Mouse (Mus musculus) hindbrain, embryonic 11.5 days (tissue): ENCODE data around the gene Brd3. TPM values are rescaled to one million over a fixed set of nuclear protein-coding genes. Genes with fewer than 3 reads are reported as not detected.

Experiments
- ATAC-seq: fragments of 200-750 bp; cut with Nextera tagmentation; 2 replicates; pipeline ENCODE4 v1.8.0; 2017; ENCODE audit warnings: mild to moderate bottlenecking, moderate TSS enrichment, moderate library complexity; ENCODE audit not compliant: low FRiP score
- DNase-seq: peaks from one replicate; pipeline ENCODE4 v3.0.0-alpha.2; 2015; ENCODE audit warnings: low spot score
- H3K27ac ChIP-seq: fragments of 300-500 bp; sonication (generic); 2 replicates; pipeline ENCODE4 v1.5.1; 2014; ENCODE audit warnings: mild to moderate bottlenecking, low read depth, low read length
- H3K27me3 ChIP-seq: fragments of 300-500 bp; sonication (generic); 2 replicates; pipeline ENCODE4 v1.6.1; 2014; ENCODE audit warnings: mild to moderate bottlenecking, low read length, moderate library complexity, mixed read lengths; ENCODE audit not compliant: control insufficient read depth, insufficient read depth
- H3K36me3 ChIP-seq: fragments of 300-500 bp; sonication (generic); 2 replicates; pipeline ENCODE4 v1.6.1; 2014; ENCODE audit warnings: mild to moderate bottlenecking, low read length, moderate library complexity, mixed read lengths; ENCODE audit not compliant: control insufficient read depth, insufficient read depth
- H3K4me1 ChIP-seq: fragments of 300-500 bp; sonication (generic); replicated peaks from 2 replicates; pipeline ENCODE4 v1.6.1; 2014; ENCODE audit warnings: low read length, mixed read lengths; ENCODE audit not compliant: control insufficient read depth, insufficient read depth
- H3K4me2 ChIP-seq: fragments of 300-500 bp; sonication (generic); replicated peaks from 2 replicates; pipeline ENCODE4 v1.6.1; 2014; ENCODE audit warnings: mild to moderate bottlenecking, low read depth, low read length
- H3K4me3 ChIP-seq: fragments of 300-500 bp; sonication (generic); 2 replicates; pipeline ENCODE4 v1.5.1; 2014; ENCODE audit warnings: low read depth, low read length
- H3K9ac ChIP-seq: fragments of 300-500 bp; sonication (generic); 2 replicates; pipeline ENCODE4 v1.6.1; 2014; ENCODE audit warnings: low read depth, low read length
- H3K9me3 ChIP-seq: fragments of 300-500 bp; sonication (generic); 2 replicates; pipeline ENCODE4 v1.6.1; 2016; ENCODE audit warnings: low read length; ENCODE audit not compliant: control insufficient read depth
- WGBS: fragments of 180-500 bp; shearing (Covaris S2); extraction: QIAGEN DNeasy Blood & Tissue Kit; methylation state at CpG from one replicate; pipeline ENCODE4 v1.1.7; 2014; 5-methylcytosine and 5-hydroxymethylcytosine counted together
- polyA plus RNA-seq: library from polyadenylated mRNA; unstranded; fragments of >200 nt; fragmentation: Nextera tagmentation; extraction: Ambion mirVana; gene quantifications from 2 replicates; pipeline ENCODE4 v1.2.1, GENCODE M21; 2014

Gene Brd3
- polyA plus RNA-seq, 1 experiment from 2014 or later, result 161 TPM

DNA sequence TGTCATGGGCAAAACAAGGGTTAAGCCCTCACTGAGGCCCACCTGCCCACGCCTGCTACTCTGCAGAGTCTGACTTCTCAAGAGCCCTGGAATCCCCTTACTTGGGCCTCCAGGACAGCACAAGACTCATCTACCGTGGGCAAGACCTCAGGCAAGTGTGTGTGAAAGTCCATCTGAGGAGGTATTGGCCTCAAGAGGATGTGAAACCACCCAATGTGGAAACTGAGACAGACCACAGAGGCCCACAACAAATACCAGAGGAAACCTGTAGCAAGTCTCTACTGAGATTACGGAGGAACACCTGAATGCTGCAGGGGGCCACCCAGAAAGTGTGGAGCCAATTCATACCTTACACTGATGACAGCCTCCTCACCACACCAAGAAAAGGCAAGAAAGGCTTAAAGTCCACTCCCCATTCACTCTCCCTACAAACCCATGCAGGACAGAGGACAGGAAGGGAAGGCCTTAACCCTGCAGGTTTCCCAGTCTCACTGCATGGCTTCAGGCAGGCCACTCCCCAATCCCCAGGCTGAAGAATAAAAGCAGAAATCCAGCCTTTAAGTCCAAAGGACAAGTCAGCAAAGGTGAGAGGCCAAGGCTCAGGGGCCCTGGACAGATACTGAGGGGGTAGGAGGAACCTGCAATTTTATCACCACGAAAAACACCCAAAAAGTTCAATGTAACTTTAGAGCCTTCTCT lies 38.0 kb downstream of the Brd3 start:
- Histone ChIP-seq H3K9me3 (no peaks in the 10 kb centered on the region), H3K4me2 (no peak overlapping the region), H3K27ac (no peak overlapping the region), H3K4me1 (peaks cover 20% of the 10 kb centered on the region), H3K36me3 (peaks cover 2% of the 10 kb centered on the region; the same call in 1 of the 2 replicates), H3K9ac (no peak overlapping the region), H3K27me3 (no peaks in the 10 kb centered on the region), H3K4me3 (no peak overlapping the region)
- DNase-seq (no peak), ATAC-seq (no peak)
- WGBS, result 81% methylated on average over 4 of the region's 4 CpGs

DNA sequence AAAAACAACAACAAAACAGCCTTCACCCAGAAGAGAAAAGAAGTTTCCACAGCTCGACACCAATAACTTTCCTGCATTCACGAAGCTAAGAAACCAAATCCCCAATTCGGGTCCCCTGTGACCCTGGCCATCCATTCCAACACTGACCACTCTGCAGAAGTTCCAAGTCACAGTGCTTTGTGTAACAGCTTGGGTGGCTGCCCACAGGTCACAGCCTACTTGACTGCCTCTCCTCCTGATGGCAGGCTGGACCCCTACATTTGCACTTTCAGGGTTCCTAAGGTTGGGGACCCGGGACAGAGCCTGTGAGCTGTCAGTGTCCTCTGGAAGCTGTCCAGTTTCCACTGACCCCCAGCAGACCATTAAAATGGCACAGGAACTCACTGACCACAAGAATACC lies 44.6 kb downstream of the Brd3 start:
- no peak overlapping the region for H3K4me3 ChIP-seq
- H3K4me1 ChIP-seq, result no peaks in the 10 kb centered on the region
- ATAC-seq, result no peak
- DNase-seq, result no peak
- H3K27me3 ChIP-seq, result no peaks in the 10 kb centered on the region
- 90% methylated on average over 4 of the region's 4 CpGs for WGBS
- no peak overlapping the region for H3K27ac ChIP-seq
- peaks cover 23% of the 10 kb centered on the region for H3K36me3 ChIP-seq
- no peaks in the 10 kb centered on the region for H3K9me3 ChIP-seq
- H3K4me2 ChIP-seq, result no peak overlapping the region
- H3K9ac ChIP-seq, result no peak overlapping the region

DNA sequence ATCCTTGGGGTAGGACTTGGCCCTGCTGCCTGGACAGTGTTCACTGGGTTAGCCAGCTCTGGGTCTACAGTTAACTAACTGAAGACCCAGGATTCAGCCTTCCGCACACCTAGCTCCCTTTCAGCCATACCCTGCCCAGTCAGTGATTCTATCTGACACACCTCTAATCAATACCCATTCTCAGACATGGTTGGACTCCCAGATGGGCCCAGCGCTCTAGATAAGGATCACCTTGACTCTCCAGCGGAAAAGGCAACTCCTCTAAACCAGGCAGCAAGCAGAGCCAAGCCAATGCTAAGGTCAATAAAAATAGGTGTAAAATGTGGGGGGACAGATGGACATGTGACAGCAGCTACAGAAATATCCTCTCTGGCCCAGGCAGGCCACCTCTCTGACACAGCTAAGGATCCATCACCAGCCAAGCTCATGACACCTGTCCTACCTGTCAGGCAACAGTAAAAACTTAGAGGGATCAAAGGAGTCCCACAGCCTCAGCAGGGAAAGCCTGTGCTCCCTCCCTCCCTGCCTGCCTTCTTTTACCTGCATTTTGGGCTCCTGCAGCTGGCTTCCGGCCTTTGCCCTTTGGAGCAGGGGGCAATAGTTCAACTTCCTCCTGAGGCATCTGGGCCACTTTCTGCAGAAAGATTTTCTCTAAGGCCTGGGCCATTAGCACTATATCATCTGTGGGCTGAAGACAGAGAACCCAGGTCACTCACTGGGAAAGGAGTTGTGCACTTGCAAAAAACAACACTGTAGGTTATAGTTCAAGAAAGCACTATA lies 45.4 kb downstream of the Brd3 start:
- Histone ChIP-seq H3K4me1 (no peaks in the 10 kb centered on the region), H3K36me3 (peaks cover 24% of the 10 kb centered on the region), H3K9ac (no peak overlapping the region), H3K4me2 (no peak overlapping the region), H3K9me3 (no peaks in the 10 kb centered on the region), H3K27ac (no peak overlapping the region), H3K4me3 (no peak overlapping the region), H3K27me3 (no peaks in the 10 kb centered on the region)
- DNase-seq, result no peak
- WGBS, result 90% methylated on average over 4 of the region's 4 CpGs
- no peak for ATAC-seq

DNA sequence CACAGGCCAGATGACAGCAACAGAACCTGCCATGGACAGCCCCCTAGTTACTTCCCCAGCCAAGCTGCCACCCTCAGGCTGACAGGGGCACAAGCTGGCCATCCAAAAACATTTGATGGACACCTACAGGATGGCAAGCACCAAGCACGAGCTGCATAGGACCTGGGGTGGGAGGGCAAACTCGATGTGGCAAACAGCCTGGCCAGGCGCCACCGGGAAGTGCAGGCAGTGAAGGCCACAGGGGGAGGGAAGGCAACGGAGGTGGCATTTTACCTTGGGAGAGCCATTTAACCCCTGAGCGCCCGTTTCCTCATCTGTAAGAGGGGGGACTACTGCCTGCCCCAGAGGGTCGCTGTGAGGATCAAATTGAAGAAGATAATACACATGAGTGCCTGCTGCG lies 46.8 kb downstream of the Brd3 start:
- Histone ChIP-seq H3K27ac (no peak overlapping the region), H3K27me3 (no peaks in the 10 kb centered on the region), H3K4me3 (no peak overlapping the region), H3K4me2 (no peak overlapping the region), H3K36me3 (peaks cover 32% of the 10 kb centered on the region), H3K4me1 (no peaks in the 10 kb centered on the region), H3K9ac (no peak overlapping the region), H3K9me3 (no peaks in the 10 kb centered on the region)
- WGBS, result 84% methylated on average over 9 of the region's 9 CpGs
- DNase-seq (no peak), ATAC-seq (no peak)

DNA sequence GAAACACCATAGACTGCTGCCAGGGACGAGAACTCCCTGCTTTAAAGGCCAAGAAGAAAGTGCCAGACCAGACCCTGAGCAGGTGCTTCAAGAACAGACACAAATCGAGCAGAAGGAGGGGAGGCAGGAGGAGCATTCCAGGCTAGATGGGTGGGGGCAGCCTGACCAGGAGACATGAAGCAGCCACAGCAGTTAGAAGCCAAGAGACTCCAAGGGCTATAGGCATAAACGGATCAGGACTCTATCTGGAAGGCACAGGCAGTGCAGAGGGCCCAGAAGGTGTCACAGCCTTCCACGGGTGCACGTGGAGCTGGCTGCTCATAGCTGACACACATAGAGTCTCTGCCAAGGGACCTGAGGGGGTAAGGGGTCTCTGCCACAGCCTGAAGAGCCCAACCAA lies 47.3 kb downstream of the Brd3 start:
- Histone ChIP-seq H3K27me3 (no peaks in the 10 kb centered on the region), H3K4me1 (no peaks in the 10 kb centered on the region), H3K4me2 (no peak overlapping the region), H3K36me3 (peaks cover 32% of the 10 kb centered on the region), H3K27ac (no peak overlapping the region), H3K4me3 (no peak overlapping the region), H3K9ac (no peak overlapping the region), H3K9me3 (no peaks in the 10 kb centered on the region)
- 92% methylated on average over 5 of the region's 5 CpGs for whole genome bisulfite sequencing
- ATAC-seq (no peak), DNase-seq (no peak)

DNA sequence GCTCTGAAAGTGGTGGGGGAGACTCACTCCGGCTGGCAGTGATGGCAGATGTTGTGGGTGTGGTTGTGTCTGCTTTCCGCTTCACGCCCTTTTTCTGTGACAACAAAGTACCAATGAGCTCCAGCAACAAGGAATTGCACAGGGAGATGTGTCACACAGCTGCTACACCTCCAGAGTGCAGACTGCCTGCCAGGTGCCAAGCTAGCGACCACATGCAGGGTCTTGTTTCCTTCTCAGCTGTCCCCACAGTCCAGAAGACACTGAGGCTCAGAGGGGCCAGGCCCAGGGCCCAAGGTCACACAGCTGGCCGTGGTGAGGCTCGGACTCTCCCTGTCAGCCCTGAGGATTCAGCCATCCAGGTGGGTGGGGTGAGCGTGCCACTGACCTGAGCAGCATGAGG lies 47.7 kb downstream of the Brd3 start:
- ATAC-seq, result no peak
- Histone ChIP-seq H3K27me3 (no peaks in the 10 kb centered on the region), H3K9ac (no peak overlapping the region), H3K4me1 (no peaks in the 10 kb centered on the region), H3K4me3 (no peak overlapping the region), H3K4me2 (no peak overlapping the region), H3K27ac (no peak overlapping the region), H3K9me3 (no peaks in the 10 kb centered on the region), H3K36me3 (peaks cover 32% of the 10 kb centered on the region)
- 85% methylated on average over 7 of the region's 7 CpGs for WGBS
- DNase-seq, result no peak

DNA sequence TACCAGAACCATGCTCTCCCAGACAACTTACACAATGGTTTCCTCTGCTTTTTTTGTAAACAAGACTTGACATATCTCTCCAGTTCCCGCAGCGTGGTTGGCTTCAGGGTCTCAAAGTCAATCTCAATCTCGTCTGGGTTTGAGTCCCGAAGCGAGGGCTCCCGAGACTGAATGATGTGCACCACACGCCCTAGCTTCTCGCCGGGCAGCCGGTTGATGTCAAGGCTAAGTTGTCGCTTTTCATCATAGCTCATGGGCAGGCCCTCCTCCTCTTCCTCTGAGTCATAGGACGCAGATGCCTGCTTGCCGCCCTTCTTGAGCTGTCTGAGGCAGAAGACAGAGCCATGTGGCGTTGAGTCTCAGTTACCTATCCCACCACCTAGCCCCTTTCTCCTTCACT lies 57.2 kb downstream of the Brd3 start:
- no peak overlapping the region for H3K4me2 ChIP-seq
- H3K9me3 ChIP-seq, result no peaks in the 10 kb centered on the region
- 93% methylated on average over 14 of the region's 14 CpGs for WGBS
- H3K4me1 ChIP-seq, result no peaks in the 10 kb centered on the region
- no peak for ATAC-seq
- H3K4me3 ChIP-seq, result no peak overlapping the region
- DNase-seq, result no peak
- peaks cover 36% of the 10 kb centered on the region for H3K36me3 ChIP-seq
- no peaks in the 10 kb centered on the region for H3K27me3 ChIP-seq
- no peak overlapping the region for H3K9ac ChIP-seq
- no peak overlapping the region for H3K27ac ChIP-seq

DNA sequence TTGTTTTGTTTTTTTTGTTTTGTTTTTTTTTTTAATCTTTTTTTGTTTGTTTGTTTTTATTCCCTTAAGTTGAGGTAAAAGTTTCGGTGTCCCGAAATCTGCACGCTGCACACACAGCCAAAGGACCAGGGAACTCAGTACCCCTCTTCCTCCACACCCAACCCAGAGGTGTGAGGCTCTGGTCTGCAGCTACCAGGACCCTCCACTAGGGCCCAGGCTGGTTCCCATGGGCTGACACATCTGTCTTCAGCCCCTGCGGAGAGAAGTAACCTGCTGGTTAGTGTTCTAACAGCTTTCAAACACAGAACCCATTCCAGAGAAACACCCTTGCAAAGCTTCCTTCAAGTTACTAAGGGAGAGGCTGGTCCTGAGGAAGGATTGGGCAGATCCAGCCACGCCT lies 59.7 kb downstream of the Brd3 start:
- 82% methylated on average over 5 of the region's 5 CpGs for WGBS
- no peaks in the 10 kb centered on the region for H3K9me3 ChIP-seq
- H3K4me3 ChIP-seq, result no peak overlapping the region
- peaks cover 2% of the 10 kb centered on the region; the same call in 1 of the 2 replicates for H3K4me1 ChIP-seq
- H3K4me2 ChIP-seq, result no peak overlapping the region
- H3K9ac ChIP-seq, result no peak overlapping the region
- peaks cover 20% of the 10 kb centered on the region for H3K36me3 ChIP-seq
- no peak for ATAC-seq
- H3K27ac ChIP-seq, result no peak overlapping the region
- no peaks in the 10 kb centered on the region for H3K27me3 ChIP-seq
- DNase-seq, result peak; percentile 32

DNA sequence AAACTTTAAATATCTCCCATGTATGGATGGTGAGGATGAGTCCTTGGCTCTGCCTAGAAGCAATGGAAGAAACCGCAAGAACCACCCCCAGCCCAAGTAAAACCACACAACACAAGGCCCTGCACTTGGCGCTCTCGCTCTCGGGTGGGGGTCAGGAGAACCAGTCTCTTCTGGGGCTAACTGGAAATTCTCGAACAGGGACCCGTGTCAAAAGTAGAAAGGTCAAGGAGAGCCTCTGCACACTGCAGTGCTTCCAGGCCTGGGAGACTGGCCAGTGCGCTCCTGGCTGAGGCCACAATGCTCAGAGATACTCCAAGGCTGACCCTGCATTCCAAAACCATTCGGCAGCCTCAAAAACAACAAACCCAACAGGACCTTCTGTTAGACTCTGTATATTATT lies 60.6 kb downstream of the Brd3 start:
- Histone ChIP-seq H3K4me2 (no peak overlapping the region), H3K4me3 (no peak overlapping the region), H3K9ac (no peak overlapping the region), H3K9me3 (no peaks in the 10 kb centered on the region), H3K36me3 (peaks cover 14% of the 10 kb centered on the region), H3K27me3 (no peaks in the 10 kb centered on the region), H3K4me1 (peaks cover 2% of the 10 kb centered on the region; the same call in 1 of the 2 replicates), H3K27ac (no peak overlapping the region)
- no peak for DNase-seq
- 95% methylated on average over 8 of the region's 8 CpGs for WGBS
- no peak for ATAC-seq
